Mouse (Mus musculus) hindbrain, embryonic 15.5 days (tissue): ENCODE data around the gene Prkag3. TPM values are rescaled to one million over a fixed set of nuclear protein-coding genes. Genes with fewer than 3 reads are reported as not detected.

ENCODE experiments used
- ATAC-seq: fragments of 200-750 bp; cut with Nextera tagmentation; 2 replicates; pipeline ENCODE4 v1.8.0; 2017; ENCODE audit warnings: low read depth, moderate number of reproducible peaks, moderate TSS enrichment; ENCODE audit not compliant: low FRiP score
- H3K27ac ChIP-seq: fragments of 300-500 bp; sonication (generic); replicated peaks from 2 replicates; pipeline ENCODE4 v1.5.1; 2015; ENCODE audit warnings: mild to moderate bottlenecking, inconsistent platforms
- H3K27me3 ChIP-seq: fragments of 300-500 bp; sonication (generic); 2 replicates; pipeline ENCODE4 v1.6.1; 2015; ENCODE audit warnings: control low read depth, inconsistent platforms
- H3K36me3 ChIP-seq: fragments of 300-500 bp; sonication (generic); 2 replicates; pipeline ENCODE4 v1.6.1; 2015; ENCODE audit warnings: control low read depth, inconsistent platforms
- H3K4me1 ChIP-seq: fragments of 300-500 bp; sonication (generic); replicated peaks from 2 replicates; pipeline ENCODE4 v1.6.1; 2015; ENCODE audit warnings: control low read depth, inconsistent platforms
- H3K4me2 ChIP-seq: fragments of 300-500 bp; sonication (generic); 2 replicates; pipeline ENCODE4 v1.6.1; 2015; ENCODE audit warnings: moderate library complexity, mild to moderate bottlenecking, inconsistent platforms
- H3K4me3 ChIP-seq: fragments of 300-500 bp; sonication (generic); 2 replicates; pipeline ENCODE4 v1.5.1; 2015; ENCODE audit warnings: mild to moderate bottlenecking, inconsistent platforms
- H3K9ac ChIP-seq: fragments of 300-500 bp; sonication (generic); 2 replicates; pipeline ENCODE4 v1.6.1; 2015; ENCODE audit warnings: inconsistent platforms
- H3K9me3 ChIP-seq: fragments of 300-500 bp; sonication (generic); 2 replicates; pipeline ENCODE4 v1.6.1; 2016; ENCODE audit warnings: control low read depth, inconsistent platforms
- WGBS: fragments of 180-500 bp; shearing (Covaris S2); methylation state at CpG from one replicate; pipeline ENCODE4 v1.1.7; 2015; 5-methylcytosine and 5-hydroxymethylcytosine counted together
- polyA plus RNA-seq: library from polyadenylated mRNA; unstranded; fragments of >200 nt; fragmentation: Nextera tagmentation; extraction: Ambion mirVana; gene quantifications from 2 replicates; pipeline ENCODE4 v1.2.1, GENCODE M21; 2015

Prkag3 gene
- polyA plus RNA-seq, 1 experiment from 2014 or later = not detected

DNA sequence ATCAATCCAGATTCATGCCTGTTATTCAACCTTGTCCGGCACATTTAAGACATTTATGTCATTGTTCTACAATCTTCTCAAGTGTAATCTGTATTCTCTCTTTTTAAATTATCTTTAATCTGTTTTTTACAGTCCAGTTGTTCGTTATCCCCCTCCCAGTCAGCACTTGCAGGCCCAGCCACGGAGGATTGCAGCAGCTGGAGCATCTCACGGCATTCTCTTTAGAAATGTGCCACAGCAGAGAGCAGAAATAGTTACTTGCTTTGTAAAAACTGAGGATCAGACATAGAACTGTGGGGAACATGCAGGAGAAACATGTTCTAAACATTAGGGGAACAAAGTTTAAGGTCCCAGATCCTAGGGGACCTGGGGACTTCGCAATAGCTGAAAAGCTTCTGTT lies 44.0 kb downstream of the Prkag3 start:
- 83% methylated on average over 5 of the region's 5 CpGs for WGBS
- Histone ChIP-seq H3K27ac (no peak overlapping the region), H3K9me3 (no peaks in the 10 kb centered on the region), H3K9ac (no peak overlapping the region), H3K36me3 (no peaks in the 10 kb centered on the region), H3K4me3 (no peak overlapping the region), H3K4me1 (no peaks in the 10 kb centered on the region), H3K4me2 (no peak overlapping the region), H3K27me3 (no peaks in the 10 kb centered on the region)
- ATAC-seq = no peak

DNA sequence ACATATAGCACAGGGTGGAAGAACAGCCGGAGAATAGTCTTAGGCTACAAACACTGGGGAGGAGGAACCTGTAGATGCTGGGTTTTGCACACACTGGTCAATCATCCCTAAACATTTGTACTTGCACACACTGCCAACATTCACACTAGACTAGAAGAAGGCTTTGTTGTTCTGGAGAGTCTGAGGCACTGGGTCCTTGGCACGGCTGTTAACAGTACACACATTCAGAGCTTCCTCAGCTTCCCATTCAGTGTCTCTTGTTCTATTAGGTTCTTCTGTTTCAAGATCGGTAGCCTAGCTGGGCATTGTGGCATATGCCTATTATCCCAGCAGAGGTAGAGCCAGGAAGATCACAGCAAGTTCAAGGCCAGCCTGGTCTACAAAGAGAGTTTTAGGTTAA lies 44.9 kb downstream of the Prkag3 start:
- no peaks in the 10 kb centered on the region for H3K9me3 ChIP-seq
- 83% methylated on average over 3 of the region's 3 CpGs for WGBS
- H3K4me2 ChIP-seq = no peak overlapping the region
- no peak overlapping the region for H3K9ac ChIP-seq
- H3K4me1 ChIP-seq = no peaks in the 10 kb centered on the region
- H3K27ac ChIP-seq = no peak overlapping the region
- H3K27me3 ChIP-seq = no peaks in the 10 kb centered on the region
- peaks cover 2% of the 10 kb centered on the region; the same call in 1 of the 2 replicates for H3K36me3 ChIP-seq
- ATAC-seq = no peak
- no peak overlapping the region for H3K4me3 ChIP-seq

DNA sequence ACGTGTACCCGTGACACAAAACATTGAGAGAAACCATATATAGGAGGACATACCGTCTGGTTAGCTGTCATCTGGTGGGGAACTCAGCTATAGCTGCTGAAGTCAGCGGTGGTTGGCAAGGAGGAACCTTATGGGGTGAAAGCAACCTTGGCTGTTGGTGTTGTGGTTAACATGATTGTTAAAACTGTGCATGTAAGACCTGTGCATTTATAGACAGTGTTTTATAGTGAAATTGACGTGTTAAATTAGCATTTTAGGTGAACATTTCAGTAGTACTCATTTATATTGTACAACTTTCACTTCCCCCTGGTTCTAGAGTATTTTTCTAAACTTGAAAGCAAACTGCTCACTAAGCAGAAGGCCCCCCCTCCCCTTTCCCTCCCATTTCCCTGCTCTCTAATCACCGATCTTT lies 46.9 kb downstream of the Prkag3 start:
- Histone ChIP-seq H3K27ac (no peak overlapping the region), H3K4me1 (no peaks in the 10 kb centered on the region), H3K9ac (no peak overlapping the region), H3K27me3 (no peaks in the 10 kb centered on the region), H3K9me3 (no peaks in the 10 kb centered on the region), H3K4me2 (no peak overlapping the region), H3K36me3 (peaks cover 19% of the 10 kb centered on the region), H3K4me3 (no peak overlapping the region)
- no peak for ATAC-seq
- WGBS = 93% methylated on average over 6 of the region's 6 CpGs

DNA sequence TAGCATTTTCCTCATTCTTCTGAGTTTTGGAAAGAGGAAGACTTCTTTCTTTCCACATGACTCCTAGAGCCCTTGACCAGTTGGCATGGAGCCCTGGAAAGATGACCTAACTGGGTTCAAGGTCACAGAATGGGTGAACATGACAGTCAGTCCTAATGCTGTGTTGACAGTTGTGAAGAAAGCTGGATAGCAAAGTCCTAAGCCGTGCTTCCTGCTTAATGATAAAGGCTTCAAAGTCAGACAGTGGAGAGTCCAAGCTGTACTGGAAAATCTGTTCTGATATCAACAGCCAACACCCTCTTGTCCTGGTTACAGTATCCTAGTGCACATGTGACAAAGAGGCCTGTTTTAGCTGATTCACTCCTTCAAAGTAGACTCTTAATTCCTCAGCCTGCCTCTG lies 50.2 kb downstream of the Prkag3 start:
- Histone ChIP-seq H3K9me3 (no peaks in the 10 kb centered on the region), H3K4me1 (no peaks in the 10 kb centered on the region), H3K9ac (no peak overlapping the region), H3K4me2 (no peak overlapping the region), H3K27me3 (no peaks in the 10 kb centered on the region), H3K4me3 (no peak overlapping the region), H3K36me3 (peaks cover 49% of the 10 kb centered on the region), H3K27ac (no peak overlapping the region)
- WGBS = 92% methylated on average over 1 of the region's 1 CpGs
- ATAC-seq = no peak

DNA sequence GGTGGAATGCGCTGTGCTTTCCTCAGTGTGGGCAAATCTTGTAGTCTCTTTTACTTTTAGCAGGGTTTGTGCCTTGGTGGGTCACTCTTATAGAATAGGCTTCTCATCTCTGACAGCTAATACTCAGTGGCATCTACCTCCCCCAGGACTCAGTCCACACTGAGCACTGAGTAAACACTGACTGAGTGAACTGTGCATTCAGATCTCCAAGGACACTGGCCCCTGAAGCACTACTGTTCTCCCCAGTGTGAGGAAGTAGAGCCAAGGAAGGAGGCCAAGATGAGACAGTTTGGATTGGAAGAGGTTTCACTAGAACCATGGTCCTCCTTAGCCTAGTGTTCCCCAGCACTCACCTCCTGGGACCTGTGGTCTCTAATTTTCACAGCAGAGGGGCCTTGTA lies 50.7 kb downstream of the Prkag3 start:
- H3K4me2 ChIP-seq = no peak overlapping the region
- H3K27me3 ChIP-seq = no peaks in the 10 kb centered on the region
- 100% methylated on average over 1 of the region's 1 CpGs for WGBS
- no peak; the same call in 1 of the 2 replicates for ATAC-seq
- H3K9ac ChIP-seq = no peak overlapping the region
- no peak overlapping the region for H3K27ac ChIP-seq
- no peaks in the 10 kb centered on the region for H3K4me1 ChIP-seq
- peaks cover 52% of the 10 kb centered on the region for H3K36me3 ChIP-seq
- no peaks in the 10 kb centered on the region for H3K9me3 ChIP-seq
- H3K4me3 ChIP-seq = no peak overlapping the region

DNA sequence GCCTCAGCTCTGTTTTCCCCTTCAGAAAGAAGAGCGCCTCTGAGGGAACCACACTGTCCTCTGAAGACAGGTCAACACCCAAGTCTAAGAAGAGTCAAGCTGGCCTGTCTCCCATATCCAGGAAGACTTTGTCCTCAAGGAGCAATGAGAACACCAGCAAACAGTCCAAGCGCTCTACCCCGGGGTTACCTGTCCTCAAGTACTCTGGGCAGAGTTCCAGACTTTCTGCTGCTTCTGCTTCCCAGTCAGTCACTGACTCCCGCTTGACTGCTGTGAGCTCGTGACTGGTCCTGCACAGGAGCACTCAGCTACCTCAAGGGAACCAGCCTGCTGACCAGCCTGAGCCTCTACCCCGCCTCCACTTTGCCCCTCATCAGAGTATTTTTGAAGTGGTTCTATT lies 51.6 kb downstream of the Prkag3 start:
- Histone ChIP-seq H3K27me3 (no peaks in the 10 kb centered on the region), H3K4me3 (no peak overlapping the region), H3K9me3 (no peaks in the 10 kb centered on the region), H3K4me1 (no peaks in the 10 kb centered on the region), H3K36me3 (peaks cover 54% of the 10 kb centered on the region), H3K27ac (no peak overlapping the region), H3K4me2 (no peak overlapping the region), H3K9ac (no peak overlapping the region)
- no peak for ATAC-seq
- 96% methylated on average over 6 of the region's 6 CpGs for WGBS

DNA sequence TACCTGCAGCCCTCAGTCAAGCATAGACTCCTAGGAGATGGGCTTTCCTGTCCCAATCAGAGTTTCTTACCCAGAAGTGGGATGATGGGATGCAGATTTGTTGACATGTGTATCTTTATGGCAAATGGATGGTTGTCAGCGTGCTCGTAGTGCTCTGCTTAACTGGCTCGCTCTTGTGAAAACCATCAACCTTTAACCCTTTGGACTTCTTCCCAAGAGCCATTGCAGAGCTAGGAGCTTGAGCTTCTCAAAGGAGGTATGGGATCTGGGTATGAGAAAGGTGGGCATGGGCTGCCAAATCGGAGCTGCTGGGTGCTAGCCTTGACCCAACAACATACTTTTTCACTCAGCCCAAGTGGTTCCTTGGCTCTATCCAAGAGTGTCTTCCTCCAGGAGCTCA lies 53.2 kb downstream of the Prkag3 start:
- Histone ChIP-seq H3K36me3 (peaks cover 69% of the 10 kb centered on the region), H3K27me3 (no peaks in the 10 kb centered on the region), H3K4me1 (no peaks in the 10 kb centered on the region), H3K27ac (no peak overlapping the region), H3K9ac (no peak overlapping the region), H3K9me3 (no peaks in the 10 kb centered on the region), H3K4me3 (no peak overlapping the region), H3K4me2 (no peak overlapping the region)
- 98% methylated on average over 4 of the region's 4 CpGs for WGBS
- no peak for ATAC-seq

DNA sequence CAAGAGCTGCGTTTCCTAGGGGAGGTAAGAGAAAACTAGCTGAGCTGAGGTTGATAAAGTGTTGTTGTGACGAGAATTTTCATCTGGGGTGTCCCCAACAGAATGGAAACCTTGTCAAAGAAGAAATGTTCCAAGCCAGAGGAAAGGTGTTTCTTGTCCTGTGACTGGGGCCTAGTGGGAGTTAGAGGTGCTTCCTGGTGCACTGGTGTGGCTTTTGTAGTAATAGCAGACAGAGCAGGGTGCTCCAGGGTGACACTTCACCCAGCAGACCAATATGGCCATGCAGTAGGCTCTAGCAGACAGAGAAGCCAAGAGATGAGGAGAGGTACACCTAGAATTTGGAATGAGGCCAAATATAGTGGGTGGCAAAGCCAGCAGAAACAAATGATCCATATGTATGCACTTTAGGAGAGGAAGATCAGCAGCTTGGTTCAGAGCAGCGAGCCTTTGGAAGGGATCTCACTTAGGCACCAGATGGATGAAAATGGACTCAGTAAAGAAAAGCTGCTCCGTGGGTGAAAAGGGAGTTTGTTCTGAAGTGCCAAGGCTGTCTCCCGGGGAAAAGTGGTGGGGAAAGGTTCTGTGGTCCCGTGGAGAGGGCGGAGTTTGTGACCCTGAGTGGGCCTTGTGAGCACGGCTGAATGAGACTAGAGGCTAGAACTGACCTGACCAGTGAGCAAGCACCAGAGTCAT lies 55.0 kb downstream of the Prkag3 start:
- H3K9me3 ChIP-seq = no peaks in the 10 kb centered on the region
- H3K36me3 ChIP-seq = peaks cover 84% of the 10 kb centered on the region
- H3K9ac ChIP-seq = no peak overlapping the region
- H3K27ac ChIP-seq = no peak overlapping the region
- H3K4me1 ChIP-seq = no peaks in the 10 kb centered on the region
- H3K27me3 ChIP-seq = no peaks in the 10 kb centered on the region
- 92% methylated on average over 8 of the region's 8 CpGs for WGBS
- no peak overlapping the region for H3K4me3 ChIP-seq
- H3K4me2 ChIP-seq = no peak overlapping the region
- ATAC-seq = no peak

Other genes starting within 250 kb of the Prkag3 start
- gene Cnot9, start 243.2 kb downstream of the Prkag3 start, polyA plus RNA-seq = 48.7 and 51.1 TPM in 2 replicates
- 5.6 and 6.1 TPM in 2 replicates for gene Plcd4, start 206.3 kb downstream of the Prkag3 start, polyA plus RNA-seq
- gene Usp37, start 204.9 kb downstream of the Prkag3 start, polyA plus RNA-seq = 23.9 and 25.1 TPM in 2 replicates
- 8.1 and 8.3 TPM in 2 replicates for gene Zfp142, start 161.0 kb downstream of the Prkag3 start, polyA plus RNA-seq
- 20.0 and 21.5 TPM in 2 replicates for gene Bcs1l, start 160.9 kb downstream of the Prkag3 start, polyA plus RNA-seq
- 40.2 and 41.7 TPM in 2 replicates for gene Rnf25, start 147.8 kb downstream of the Prkag3 start, polyA plus RNA-seq
- 18.6 and 19.8 TPM in 2 replicates for gene Stk36, start 147.8 kb downstream of the Prkag3 start, polyA plus RNA-seq
- gene Ttll4, start 87.5 kb downstream of the Prkag3 start, polyA plus RNA-seq = 8.8 and 9.5 TPM in 2 replicates
- gene Cyp27a1, start 35.6 kb downstream of the Prkag3 start, polyA plus RNA-seq = 3.3 TPM in 2 replicates
- gene Wnt6, start 22.7 kb upstream of the Prkag3 start, polyA plus RNA-seq = 4.7 and 7.0 TPM in 2 replicates
- gene Wnt10a, start 42.3 kb upstream of the Prkag3 start, polyA plus RNA-seq = 0.57 and 0.69 TPM in 2 replicates
- 11.1 and 12.4 TPM in 2 replicates for gene Cdk5r2, start 105.7 kb upstream of the Prkag3 start, polyA plus RNA-seq
- 3.5 and 5.0 TPM in 2 replicates for gene Fev, start 136.2 kb upstream of the Prkag3 start, polyA plus RNA-seq
- 1.8 and 2.9 TPM in 2 replicates for gene Cryba2, start 143.9 kb upstream of the Prkag3 start, polyA plus RNA-seq
- 0.83 and 1.2 TPM in 2 replicates for gene Cfap65, start 186.4 kb upstream of the Prkag3 start, polyA plus RNA-seq
- 0.16 and 0.26 TPM in 2 replicates for gene Ihh, start 202.5 kb upstream of the Prkag3 start, polyA plus RNA-seq